Mouse (Mus musculus): ENCODE measurements around the gene Gm3250.
"Not testable (repeated sequence)": the region's sequence is repeated elsewhere in the genome, so short reads cannot be mapped to it uniquely, and the experiment has no call there.

DNA sequence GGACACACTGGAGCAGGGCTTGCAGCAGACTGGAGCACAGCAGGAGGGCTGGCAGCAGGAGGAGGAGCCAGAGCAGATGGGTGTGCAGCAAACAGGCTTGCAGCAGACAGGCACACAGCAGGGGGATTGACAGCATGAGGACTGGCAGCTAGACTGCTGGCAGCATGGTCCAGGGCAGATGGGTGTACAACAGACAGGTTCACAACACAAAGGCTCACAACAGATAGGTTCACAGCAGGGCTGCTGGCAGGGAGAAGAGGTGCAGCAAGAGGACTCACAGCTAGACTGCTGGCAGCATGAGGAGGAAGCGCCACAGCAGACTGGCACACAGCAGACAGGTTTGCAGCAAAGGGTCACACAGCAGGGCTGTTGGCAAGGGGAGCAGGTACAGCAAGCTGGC lies 31.7 kb downstream of the Gm3250 start:
- not testable (repeated sequence) for TF ChIP-seq CTCF (IDR thresholded peaks at IDR 0.05; ENCODE audit: low read depth, low read length); POLR2A (IDR thresholded peaks at IDR 0.05; ENCODE audit: borderline replicate concordance, low read depth, low read length)
